Mouse (Mus musculus) small intestine, adult 2 months (tissue): ENCODE measurements around the gene Cx3cl1.

Source experiments
- CTCF ChIP-seq: fragments of 200-500 bp; IDR thresholded peaks from 2 replicates; pipeline ENCODE4 v1.5.1; 2012; ENCODE audit warnings: low read depth, mild to moderate bottlenecking, control low read depth, inconsistent platforms, low read length, moderate library complexity, mixed read lengths; ENCODE audit not compliant: insufficient replicate concordance, insufficient read length; ENCODE audit errors: extremely low read depth
- POLR2A ChIP-seq: fragments of 200-500 bp; IDR thresholded peaks from 2 replicates; pipeline ENCODE4 v1.6.1; 2012; ENCODE audit warnings: low read depth, mild to moderate bottlenecking, control low read depth, inconsistent platforms, low read length, moderate library complexity

DNA sequence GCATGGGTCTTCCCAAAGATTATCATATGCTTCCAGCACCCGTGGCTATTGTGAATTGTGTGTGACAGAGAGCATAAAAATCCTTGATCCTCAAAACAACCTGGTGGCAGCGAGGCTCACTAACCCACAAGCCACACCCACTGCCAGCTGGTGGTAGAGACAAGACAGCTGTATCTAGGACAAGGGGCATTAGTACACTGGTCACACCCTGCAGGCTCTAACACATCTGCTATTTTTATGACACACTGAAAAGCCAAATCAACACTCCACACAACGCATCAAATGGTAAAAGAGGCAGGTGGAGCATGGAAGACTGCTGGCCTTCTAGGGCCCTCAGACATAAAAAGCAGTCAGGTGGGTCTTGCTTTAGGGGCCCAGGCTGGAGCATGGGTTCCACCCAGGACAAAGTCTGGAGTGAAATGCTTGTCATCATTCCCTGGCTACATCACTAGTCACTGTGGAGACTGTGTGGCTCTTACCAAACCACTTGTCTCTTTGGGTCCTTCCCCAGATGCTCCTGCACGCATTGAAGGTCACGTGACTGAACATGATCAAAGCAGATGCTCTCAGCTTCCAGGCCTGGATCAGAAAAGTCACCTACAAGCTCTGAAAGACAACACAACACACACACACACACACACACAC is 37.9 kb upstream of the Cx3cl1 start:
- TF ChIP-seq CTCF (no peak), POLR2A (no peak)
